Mouse (Mus musculus): ENCODE measurements at regions not wholly inside any gene's neighbourhood (a gene's known extent, or its start where the extent isn't known, plus 50 kb on each side); places are given as distances from the start of the nearest gene placed in this dataset.

DNA sequence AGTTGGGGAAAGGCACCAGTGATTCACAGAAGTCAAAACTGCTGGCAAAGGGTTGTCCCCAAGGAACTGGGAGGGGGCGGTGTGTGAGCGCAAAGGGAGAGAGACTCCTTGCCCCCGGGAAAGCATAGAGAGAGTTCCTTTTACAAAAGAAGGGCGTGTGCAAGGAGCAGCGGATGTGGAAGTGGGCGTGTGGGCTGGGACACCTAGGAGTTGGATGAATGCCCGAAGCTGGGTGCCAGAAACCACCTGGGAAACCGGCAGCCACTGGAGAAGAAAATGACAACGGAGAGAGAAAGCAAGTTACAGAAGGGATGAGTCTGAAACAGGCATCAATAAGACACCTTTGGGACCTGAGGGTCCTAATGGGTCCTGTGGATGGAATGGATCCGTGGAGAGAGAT lies 133.8 kb upstream of the Hmga2 start:
- no peak for ATAC-seq (ENCODE audit: insufficient number of reproducible peaks, low FRiP score, low TSS enrichment, low read depth)
- Histone ChIP-seq H3K4me3 (replicated peaks) (no peak overlapping the region), H3K4me1 (0 out of 2 replicates have a peak, but pooled peaks cover 5% of the 10 kb centered on the region), H3K36me3 (no peaks in the 10 kb centered on the region), H3K27me3 (no peaks in the 10 kb centered on the region), H3K9ac (no peak overlapping the region), H3K27ac (replicated peaks) (no peak overlapping the region), H3K4me2 (replicated peaks) (no peak overlapping the region), H3K9me3 (replicated peaks) (no peaks in the 10 kb centered on the region)
- 66% methylated on average over 10 of the region's 10 CpGs for WGBS

- Histone ChIP-seq H3K27me3 (no peaks in the 10 kb centered on the region), H3K4me1 (0 out of 2 replicates have a peak, but pooled peaks cover 6% of the 10 kb centered on the region), H3K9ac (no peak overlapping the region), H3K36me3 (no peaks in the 10 kb centered on the region), H3K27ac (replicated peaks) (no peak overlapping the region), H3K4me2 (replicated peaks) (no peak overlapping the region), H3K9me3 (replicated peaks) (no peaks in the 10 kb centered on the region), H3K4me3 (replicated peaks) (no peak overlapping the region)
- ATAC-seq (ENCODE audit: insufficient number of reproducible peaks, low FRiP score, low TSS enrichment, low read depth) = no peak
- WGBS = 33% methylated on average over 7 of the region's 7 CpGs
Observed at GRCm38 (mm10) chr10:120604506-120604905, 128.2 kb upstream of the Hmga2 start.

GRCm38 (mm10) chr10:120603167-120603566 lies 126.9 kb upstream of the Hmga2 start:
- Histone ChIP-seq H3K9me3 (replicated peaks) (no peaks in the 10 kb centered on the region), H3K4me3 (replicated peaks) (no peak overlapping the region), H3K27me3 (no peaks in the 10 kb centered on the region), H3K27ac (replicated peaks) (no peak overlapping the region), H3K9ac (no peak overlapping the region), H3K36me3 (no peaks in the 10 kb centered on the region), H3K4me1 (0 out of 2 replicates have a peak, but pooled peaks cover 6% of the 10 kb centered on the region), H3K4me2 (replicated peaks) (no peak overlapping the region)
- 84% methylated on average over 4 of the region's 4 CpGs for WGBS
- ATAC-seq (ENCODE audit: insufficient number of reproducible peaks, low FRiP score, low TSS enrichment, low read depth) = no peak

- H3K27me3 ChIP-seq = no peaks in the 10 kb centered on the region
- 82% methylated on average over 5 of the region's 5 CpGs for WGBS
- no peak overlapping the region for H3K27ac ChIP-seq (replicated peaks)
- ATAC-seq (ENCODE audit: insufficient number of reproducible peaks, low FRiP score, low TSS enrichment, low read depth) = no peak
- no peaks in the 10 kb centered on the region for H3K36me3 ChIP-seq
- H3K4me1 ChIP-seq = 0 out of 2 replicates have a peak, but pooled peaks cover 6% of the 10 kb centered on the region
- no peak overlapping the region for H3K4me2 ChIP-seq (replicated peaks)
- no peak overlapping the region for H3K9ac ChIP-seq
- H3K4me3 ChIP-seq (replicated peaks) = no peak overlapping the region
- H3K9me3 ChIP-seq (replicated peaks) = no peaks in the 10 kb centered on the region
Observed at GRCm38 (mm10) chr10:120600735-120601134, 124.5 kb upstream of the Hmga2 start.

GRCm38 (mm10) chr10:120599551-120599950 lies 123.3 kb upstream of the Hmga2 start:
- 77% methylated on average over 6 of the region's 6 CpGs for WGBS
- ATAC-seq (ENCODE audit: insufficient number of reproducible peaks, low FRiP score, low TSS enrichment, low read depth) = no peak

DNA sequence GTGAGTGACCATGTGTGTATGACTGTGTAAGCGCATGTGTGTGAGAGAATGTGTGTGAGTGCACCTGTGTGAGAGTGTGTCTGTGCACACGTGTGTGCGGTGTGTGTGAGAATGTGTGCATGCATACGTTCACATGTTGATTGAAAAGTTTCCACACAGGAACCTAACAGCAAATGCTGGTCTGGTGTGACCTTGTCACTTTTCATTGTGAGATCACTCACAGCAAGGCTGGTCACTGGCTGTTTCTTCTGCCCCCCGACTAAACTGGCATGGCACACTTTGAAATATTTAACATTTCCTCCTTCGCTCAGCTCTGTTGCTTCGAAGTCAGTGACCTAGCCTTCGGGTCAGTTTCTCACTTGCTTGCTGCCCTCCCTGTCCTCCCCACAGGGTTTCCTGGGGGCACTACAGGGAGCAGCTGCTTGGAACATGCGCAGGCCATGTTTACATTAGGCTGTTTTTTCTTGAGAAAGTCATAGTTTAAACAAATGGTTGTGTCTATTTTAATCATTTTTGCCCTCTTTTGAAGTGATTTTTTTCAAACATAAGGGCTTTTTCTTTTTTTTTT lies 121.1 kb upstream of the Hmga2 start:
- Histone ChIP-seq H3K4me2 (replicated peaks) (no peak overlapping the region), H3K27ac (replicated peaks) (no peak overlapping the region), H3K9me3 (replicated peaks) (no peaks in the 10 kb centered on the region), H3K27me3 (no peaks in the 10 kb centered on the region), H3K4me3 (replicated peaks) (no peak overlapping the region), H3K4me1 (no peaks in the 10 kb centered on the region), H3K9ac (no peak overlapping the region), H3K36me3 (no peaks in the 10 kb centered on the region)
- WGBS = 61% methylated on average over 9 of the region's 9 CpGs
- ATAC-seq (ENCODE audit: insufficient number of reproducible peaks, low FRiP score, low TSS enrichment, low read depth) = no peak

More at GRCm38 (mm10) chr10:120599551-120599950, 123.3 kb upstream of the Hmga2 start:
- Histone ChIP-seq H3K4me3 (replicated peaks) (no peak overlapping the region), H3K9me3 (replicated peaks) (no peaks in the 10 kb centered on the region), H3K4me2 (replicated peaks) (no peak overlapping the region), H3K36me3 (no peaks in the 10 kb centered on the region), H3K4me1 (0 out of 2 replicates have a peak, but pooled peaks cover 3% of the 10 kb centered on the region), H3K27ac (replicated peaks) (no peak overlapping the region), H3K9ac (no peak overlapping the region), H3K27me3 (no peaks in the 10 kb centered on the region)

GRCm38 (mm10) chr10:120595145-120595544 lies 118.9 kb upstream of the Hmga2 start:
- H3K9me3 ChIP-seq (replicated peaks) = no peaks in the 10 kb centered on the region
- no peaks in the 10 kb centered on the region for H3K27me3 ChIP-seq
- H3K36me3 ChIP-seq = no peaks in the 10 kb centered on the region
- H3K27ac ChIP-seq (replicated peaks) = no peak overlapping the region
- H3K4me3 ChIP-seq (replicated peaks) = no peak overlapping the region
- no peaks in the 10 kb centered on the region for H3K4me1 ChIP-seq
- no peak overlapping the region for H3K4me2 ChIP-seq (replicated peaks)
- H3K9ac ChIP-seq = no peak overlapping the region
- 92% methylated on average over 3 of the region's 3 CpGs for WGBS
- ATAC-seq (ENCODE audit: insufficient number of reproducible peaks, low FRiP score, low TSS enrichment, low read depth) = no peak

GRCm38 (mm10) chr10:120593876-120594275 lies 117.6 kb upstream of the Hmga2 start:
- Histone ChIP-seq H3K4me2 (replicated peaks) (no peak overlapping the region), H3K4me3 (replicated peaks) (no peak overlapping the region), H3K36me3 (no peaks in the 10 kb centered on the region), H3K4me1 (no peaks in the 10 kb centered on the region), H3K9ac (no peak overlapping the region), H3K9me3 (replicated peaks) (no peaks in the 10 kb centered on the region), H3K27me3 (no peaks in the 10 kb centered on the region), H3K27ac (replicated peaks) (no peak overlapping the region)
- no peak for ATAC-seq (ENCODE audit: insufficient number of reproducible peaks, low FRiP score, low TSS enrichment, low read depth)

DNA sequence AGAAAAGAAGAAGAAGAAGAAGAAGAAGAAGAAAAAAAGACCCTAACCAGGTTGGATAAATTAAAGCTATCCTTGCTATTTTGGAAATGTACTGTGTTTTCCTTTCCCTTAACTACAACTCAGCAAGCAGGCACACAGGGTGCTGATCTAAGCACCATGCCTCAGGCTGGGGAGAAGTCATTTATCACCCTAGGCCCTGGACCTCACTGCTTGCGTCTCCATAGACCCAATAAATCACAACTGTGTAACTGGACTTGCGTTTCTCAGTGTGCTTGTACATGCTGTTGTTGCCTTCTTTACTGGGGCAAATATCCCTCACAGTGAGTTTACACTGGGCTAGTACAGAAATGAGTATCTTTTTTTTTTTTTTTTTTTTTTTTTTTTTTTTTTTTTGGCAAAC lies 113.4 kb upstream of the Hmga2 start:
- Histone ChIP-seq H3K4me3 (replicated peaks) (no peak overlapping the region), H3K9ac (no peak overlapping the region), H3K36me3 (no peaks in the 10 kb centered on the region), H3K4me2 (replicated peaks) (no peak overlapping the region), H3K9me3 (replicated peaks) (no peaks in the 10 kb centered on the region), H3K27ac (replicated peaks) (no peak overlapping the region), H3K27me3 (no peaks in the 10 kb centered on the region), H3K4me1 (no peaks in the 10 kb centered on the region)
- 78% methylated on average over 2 of the region's 2 CpGs for WGBS
- ATAC-seq (ENCODE audit: insufficient number of reproducible peaks, low FRiP score, low TSS enrichment, low read depth) = no peak

GRCm38 (mm10) chr10:120587854-120588633 lies 111.8 kb upstream of the Hmga2 start:
- Histone ChIP-seq H3K4me1 (no peaks in the 10 kb centered on the region), H3K4me3 (replicated peaks) (no peak overlapping the region), H3K27ac (replicated peaks) (no peak overlapping the region), H3K4me2 (replicated peaks) (no peak overlapping the region), H3K36me3 (no peaks in the 10 kb centered on the region), H3K9me3 (replicated peaks) (no peaks in the 10 kb centered on the region), H3K27me3 (no peaks in the 10 kb centered on the region), H3K9ac (no peak overlapping the region)
- WGBS = 31% methylated on average over 8 of the region's 8 CpGs
- no peak for ATAC-seq (ENCODE audit: insufficient number of reproducible peaks, low FRiP score, low TSS enrichment, low read depth)

GRCm38 (mm10) chr10:120587179-120587578 lies 110.9 kb upstream of the Hmga2 start:
- Histone ChIP-seq H3K4me3 (replicated peaks) (no peak overlapping the region), H3K27ac (replicated peaks) (no peak overlapping the region), H3K36me3 (no peaks in the 10 kb centered on the region), H3K4me2 (replicated peaks) (no peak overlapping the region), H3K9me3 (replicated peaks) (no peaks in the 10 kb centered on the region), H3K9ac (no peak overlapping the region), H3K27me3 (no peaks in the 10 kb centered on the region), H3K4me1 (no peaks in the 10 kb centered on the region)
- 90% methylated on average over 3 of the region's 3 CpGs for whole genome bisulfite sequencing
- ATAC-seq (ENCODE audit: insufficient number of reproducible peaks, low FRiP score, low TSS enrichment, low read depth) = no peak

DNA sequence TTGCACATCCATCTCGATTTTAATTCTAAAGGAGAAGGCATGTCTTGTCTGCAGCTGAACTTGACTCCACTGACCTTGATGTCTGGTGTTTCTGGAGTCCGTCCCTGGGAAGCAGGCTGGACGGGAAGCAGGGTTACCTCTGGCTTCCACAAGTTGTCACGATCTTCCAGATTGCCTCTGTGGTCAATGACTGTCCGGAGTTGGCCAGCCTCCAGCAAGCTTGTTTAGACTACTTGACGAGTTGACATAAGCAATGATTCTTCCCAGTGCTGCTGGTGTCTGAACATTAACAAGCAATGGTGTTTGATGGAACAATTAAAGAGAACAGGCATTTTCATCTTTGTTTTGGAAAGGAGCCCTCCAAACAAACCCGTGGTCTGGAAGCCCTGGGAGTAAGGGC lies 106.2 kb upstream of the Hmga2 start:
- Histone ChIP-seq H3K4me1 (no peaks in the 10 kb centered on the region), H3K9ac (no peak overlapping the region), H3K27ac (replicated peaks) (no peak overlapping the region), H3K27me3 (no peaks in the 10 kb centered on the region), H3K4me3 (replicated peaks) (no peak overlapping the region), H3K9me3 (replicated peaks) (no peaks in the 10 kb centered on the region), H3K36me3 (no peaks in the 10 kb centered on the region), H3K4me2 (replicated peaks) (no peak overlapping the region)
- no peak for ATAC-seq (ENCODE audit: insufficient number of reproducible peaks, low FRiP score, low TSS enrichment, low read depth)
- WGBS = 62% methylated on average over 7 of the region's 7 CpGs
